Mouse (Mus musculus): ENCODE data around the gene Gpank1.

Gene Gpank1

DNA sequence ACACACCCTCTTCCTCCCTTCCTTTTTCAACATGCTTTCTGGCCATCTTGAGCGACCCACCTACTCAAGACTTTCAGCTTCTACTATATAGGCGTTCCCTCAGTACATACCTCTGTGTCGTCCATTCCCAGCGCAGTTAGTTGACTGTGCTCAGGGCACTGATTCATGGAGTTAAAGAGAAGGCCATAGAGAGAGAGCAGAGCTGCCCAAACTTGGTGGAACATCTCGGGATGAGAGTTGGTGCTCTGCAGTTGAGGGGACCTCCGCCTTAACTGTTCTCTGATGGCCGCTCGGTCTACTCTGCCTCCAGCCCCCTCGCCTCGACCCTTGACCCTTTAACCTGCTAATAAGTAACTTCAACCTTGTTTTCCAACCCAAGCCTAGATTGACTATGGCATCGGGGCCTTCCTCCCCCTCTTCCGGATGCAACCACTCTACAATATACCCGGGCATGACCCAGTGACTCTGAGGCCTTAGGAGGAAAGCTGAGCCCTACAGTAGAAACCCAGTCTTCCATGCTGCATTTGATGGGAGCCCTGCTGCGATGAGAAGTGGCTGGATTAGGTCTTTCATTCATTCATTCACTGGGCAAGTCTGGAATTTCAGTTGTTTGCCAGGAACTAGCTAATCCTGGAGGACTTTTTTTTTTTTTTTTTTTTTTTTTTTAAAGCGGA is 10.4 kb downstream of the Gpank1 start, which contains the start of gene Apom:
Apom (minus strand) TSS at position 551 of the 674 bp plus-strand sequence.
- no peak for DNase-seq (ENCODE audit: low read depth, low spot score)

DNA sequence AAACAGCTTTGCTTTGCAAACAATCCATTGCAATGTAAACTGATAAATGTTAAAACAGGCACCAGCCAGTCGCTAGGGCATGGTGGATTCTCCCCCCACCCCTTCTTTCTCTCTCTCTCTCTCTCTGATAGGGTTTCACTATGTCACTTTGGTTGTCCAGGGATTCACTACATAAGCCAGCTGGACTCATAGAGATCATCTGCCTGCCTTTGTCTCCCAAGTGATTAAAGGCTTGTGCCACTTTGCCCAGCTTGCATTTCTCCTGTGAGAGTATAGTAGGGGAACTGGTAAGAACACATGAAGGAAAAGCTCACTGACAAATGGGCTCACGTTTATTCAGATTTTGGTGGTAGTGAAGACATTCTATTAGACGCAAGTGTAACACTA is 10.9 kb downstream of the Gpank1 start:
- DNase-seq (ENCODE audit: low read depth, low spot score) = no peak

DNA sequence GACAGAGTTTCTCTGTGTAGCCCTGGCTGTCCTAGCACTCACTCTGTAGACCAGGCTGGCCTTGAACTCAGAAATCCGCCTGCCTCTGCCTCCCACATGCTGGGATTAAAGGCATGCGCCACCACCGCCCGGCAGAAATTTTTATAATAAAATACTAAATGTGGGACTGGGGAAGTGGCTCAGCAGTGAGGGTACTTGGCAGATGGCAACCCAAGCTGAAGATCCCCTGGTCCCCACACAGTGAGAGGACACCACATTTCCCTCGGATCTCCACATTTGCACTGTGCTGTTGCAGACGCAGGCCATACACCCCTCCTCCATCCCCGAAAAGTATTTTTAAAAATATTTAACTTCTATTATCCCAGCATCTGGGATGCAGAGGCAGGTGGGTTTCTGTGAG is 12.3 kb downstream of the Gpank1 start:
- no peak for DNase-seq (ENCODE audit: low read depth, low spot score)

DNA sequence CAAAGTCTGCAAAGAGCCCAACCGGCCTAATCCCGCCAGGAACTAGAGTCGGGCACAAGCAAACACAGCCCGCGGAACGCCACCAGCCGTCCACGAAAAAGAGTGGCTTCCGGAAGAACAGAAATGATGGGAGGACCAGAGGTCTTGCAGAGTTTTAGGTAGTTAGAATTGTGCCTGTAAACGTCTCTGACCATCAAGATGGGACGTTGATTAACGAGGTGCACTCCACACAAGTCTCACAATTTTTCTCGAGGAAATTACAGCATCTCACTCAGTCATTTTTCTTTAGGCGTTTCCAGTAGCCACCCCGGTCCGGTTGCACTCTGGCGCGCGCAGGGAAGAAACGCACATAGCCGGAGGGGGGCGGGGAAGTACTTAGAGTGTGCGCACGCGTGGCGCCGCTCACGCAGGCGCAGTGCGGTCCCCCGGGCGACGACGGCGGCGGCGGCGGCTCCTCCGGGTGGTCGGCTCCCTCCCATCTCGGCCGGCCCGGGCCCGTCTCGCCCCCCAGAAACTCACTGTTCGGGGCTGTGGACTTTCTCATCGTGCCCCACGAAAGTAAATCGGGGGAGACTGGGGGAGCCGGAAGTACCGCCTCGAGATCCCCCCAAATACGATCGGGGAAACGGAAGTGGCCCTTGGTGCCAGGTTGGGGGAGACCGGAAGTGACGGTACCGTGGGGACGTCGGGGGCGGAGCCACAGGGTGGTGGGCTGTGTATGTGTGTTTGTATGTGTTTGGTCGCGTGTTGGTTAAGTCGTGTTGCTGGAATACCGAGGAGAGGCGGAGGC is 13.7 kb downstream of the Gpank1 start, which contains the start of gene Bag6:
Bag6 (plus strand) TSS at position 378 of the 790 bp plus-strand sequence.
- peak; percentile 94 for DNase-seq (ENCODE audit: low read depth, low spot score)

DNA sequence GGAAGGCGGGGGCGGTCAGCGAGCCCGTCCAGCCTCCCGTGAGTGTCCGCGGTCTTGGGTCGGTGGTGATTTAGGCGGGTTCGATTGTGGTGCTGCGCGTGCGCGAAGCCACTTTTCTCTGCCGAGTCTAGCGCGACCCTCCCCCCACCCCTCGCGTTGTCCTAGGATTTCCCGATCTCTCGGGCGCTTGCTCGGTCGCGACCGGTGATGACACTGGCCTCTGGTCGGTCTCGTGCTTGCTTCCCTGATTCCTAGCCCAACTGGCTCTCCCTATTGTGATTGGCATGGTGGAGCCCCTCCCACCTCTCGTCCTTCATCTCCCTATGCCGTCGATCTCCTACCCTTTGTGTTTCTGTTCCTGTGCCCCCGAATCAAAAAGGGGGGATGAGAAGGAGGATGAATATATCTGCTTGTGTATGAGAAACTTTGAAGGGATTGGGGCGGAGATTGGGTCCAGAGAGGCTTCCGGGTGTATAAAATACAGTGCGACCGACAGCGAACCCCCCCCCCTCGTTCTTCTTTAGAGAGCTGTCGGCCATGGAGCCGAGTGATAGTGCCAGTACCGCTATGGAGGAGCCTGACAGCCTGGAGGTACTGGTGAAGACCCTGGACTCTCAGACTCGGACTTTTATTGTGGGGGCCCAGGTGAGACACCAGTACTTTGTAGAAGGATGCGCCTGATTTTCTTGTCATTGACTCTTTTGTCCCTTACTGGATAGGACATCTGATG is 14.5 kb downstream of the Gpank1 start:
- no peak for DNase-seq (ENCODE audit: low read depth, low spot score)

DNA sequence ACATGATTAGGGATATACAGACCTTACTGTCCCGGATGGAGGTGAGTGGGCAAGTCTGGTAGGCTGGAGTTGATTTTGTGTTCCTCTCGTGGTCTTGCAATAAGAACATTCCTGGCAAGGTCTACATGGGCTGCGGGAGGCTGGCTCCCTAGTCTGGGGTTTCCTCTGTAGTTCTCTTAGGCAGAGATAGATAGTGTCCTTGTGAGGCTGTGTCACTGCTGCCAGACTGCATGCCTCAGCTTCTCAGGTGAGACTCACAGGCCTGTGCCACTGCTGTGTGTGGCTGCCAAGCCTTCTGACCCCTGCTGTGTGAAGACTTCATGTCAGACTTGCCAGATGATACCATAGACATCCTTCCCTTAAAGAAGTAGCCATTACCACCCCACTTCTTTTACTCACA is 18.0 kb downstream of the Gpank1 start:
- no peak for DNase-seq (ENCODE audit: low read depth, low spot score)

DNA sequence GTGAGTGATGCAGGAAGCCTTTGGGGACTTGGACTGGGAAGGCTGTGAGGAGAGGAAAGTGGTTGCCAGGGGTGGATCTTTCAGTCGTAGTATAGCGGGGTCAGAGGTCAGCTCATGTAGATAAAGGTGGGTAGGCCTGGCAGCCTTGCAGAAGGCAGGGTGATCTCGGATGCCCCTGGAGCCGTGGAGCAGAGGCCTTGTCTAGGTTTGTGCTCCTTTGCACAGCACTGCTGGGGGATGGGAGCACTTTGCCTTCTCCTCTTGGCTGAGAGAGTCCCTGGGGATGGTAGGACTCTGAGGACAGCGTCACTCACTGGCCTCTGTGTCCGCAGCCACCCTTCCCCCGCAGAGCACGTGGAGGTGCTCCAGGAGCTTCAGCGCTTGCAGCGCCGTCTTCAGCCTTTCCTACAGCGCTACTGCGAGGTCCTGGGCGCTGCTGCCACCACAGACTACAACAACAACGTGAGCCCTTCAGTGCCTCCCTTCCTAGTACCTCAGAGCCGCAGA is 19.3 kb downstream of the Gpank1 start:
- DNase-seq (ENCODE audit: low read depth, low spot score) = no peak

DNA sequence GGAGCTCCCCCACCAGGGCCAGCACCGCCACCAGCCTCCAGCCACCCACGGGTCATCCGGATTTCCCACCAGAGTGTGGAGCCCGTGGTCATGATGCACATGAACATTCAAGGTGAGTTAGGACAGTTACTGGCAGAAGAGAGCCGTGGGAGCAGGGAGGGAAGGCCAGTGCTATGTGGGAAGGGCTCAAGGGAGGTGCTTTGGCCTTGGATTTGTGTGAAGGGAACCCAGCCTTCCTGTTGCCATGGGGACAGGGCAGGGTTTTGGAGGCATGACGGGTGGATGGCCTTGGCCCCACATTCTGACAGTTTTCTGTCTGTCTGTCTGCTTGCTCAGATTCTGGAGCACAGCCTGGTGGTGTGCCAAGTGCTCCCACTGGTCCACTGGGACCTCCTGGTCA is 20.7 kb downstream of the Gpank1 start:
- DNase-seq (ENCODE audit: low read depth, low spot score) = no peak

DNA sequence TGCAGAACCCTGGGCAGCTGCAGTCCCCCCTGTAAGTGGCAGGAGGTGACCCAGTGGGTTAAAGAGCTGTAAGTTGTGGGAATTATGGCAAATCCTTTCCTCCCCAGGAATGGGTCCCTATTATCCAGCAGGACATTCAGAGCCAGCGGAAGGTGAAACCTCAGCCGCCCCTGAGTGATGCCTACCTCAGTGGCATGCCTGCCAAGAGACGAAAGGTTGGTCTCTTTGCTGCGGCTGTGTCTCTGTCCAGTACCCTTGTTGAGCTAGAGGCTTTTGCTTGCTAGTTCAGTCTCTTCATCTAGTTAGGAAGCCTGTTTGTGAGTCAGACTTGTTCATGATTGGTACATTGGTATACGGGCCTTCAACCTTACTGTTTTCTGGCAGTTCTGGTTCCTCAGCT is 24.9 kb downstream of the Gpank1 start:
- DNase-seq (ENCODE audit: low read depth, low spot score) = no peak

DNA sequence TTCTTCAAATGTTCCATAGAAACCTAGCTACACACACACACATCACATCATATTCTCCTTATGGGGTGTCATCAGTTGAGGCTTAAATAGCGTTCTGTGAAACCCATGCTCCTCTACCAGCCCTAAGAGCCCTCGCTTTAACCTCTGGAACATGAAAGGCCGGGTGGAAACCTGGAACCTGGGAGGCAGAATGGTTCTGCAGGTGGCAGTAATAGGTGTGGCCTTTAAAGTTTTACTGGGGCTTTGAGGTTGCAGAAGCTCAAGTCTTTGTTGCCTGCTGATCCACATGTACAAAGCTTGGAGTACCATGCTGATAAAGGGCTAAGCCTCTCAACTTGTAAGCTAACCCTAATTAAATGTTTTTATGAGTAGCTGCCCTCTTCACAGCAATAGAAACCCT is 26.1 kb downstream of the Gpank1 start:
- DNase-seq (ENCODE audit: low read depth, low spot score) = no peak

DNA sequence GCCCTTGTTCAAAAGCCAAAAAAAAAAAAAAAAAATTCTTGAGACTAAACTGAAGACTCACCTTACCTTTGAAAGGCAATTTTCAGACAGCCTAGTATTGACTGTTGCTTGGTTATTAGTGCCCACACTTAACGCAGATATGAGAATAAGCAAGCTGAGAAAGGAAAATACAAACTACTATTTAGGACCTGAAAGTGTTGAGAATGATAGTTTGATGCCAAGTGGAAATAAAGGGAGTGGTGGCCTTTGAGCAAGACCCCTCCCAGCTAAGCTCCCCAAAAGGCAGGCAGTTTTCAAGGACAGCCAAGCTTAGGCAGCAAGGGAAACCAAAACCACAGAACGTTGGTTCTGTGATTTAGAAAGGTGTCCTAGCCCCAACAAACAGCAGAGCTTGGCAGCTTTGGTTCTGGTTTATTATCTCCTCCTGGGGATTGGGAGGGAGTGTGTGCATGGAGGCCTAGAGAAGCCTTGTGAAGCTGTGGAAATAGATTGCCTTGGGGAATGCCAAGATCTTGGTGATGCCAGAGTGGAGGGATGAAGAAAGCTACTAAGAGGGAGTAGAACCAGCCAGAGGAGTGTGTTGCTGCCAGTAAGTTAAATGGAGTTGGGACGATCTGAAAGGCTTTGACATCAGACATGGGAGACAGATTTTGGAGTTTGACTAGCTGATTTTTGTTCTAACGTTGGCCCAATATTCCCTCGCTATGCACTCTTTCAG is 26.8 kb downstream of the Gpank1 start:
- no peak for DNase-seq (ENCODE audit: low read depth, low spot score)

DNA sequence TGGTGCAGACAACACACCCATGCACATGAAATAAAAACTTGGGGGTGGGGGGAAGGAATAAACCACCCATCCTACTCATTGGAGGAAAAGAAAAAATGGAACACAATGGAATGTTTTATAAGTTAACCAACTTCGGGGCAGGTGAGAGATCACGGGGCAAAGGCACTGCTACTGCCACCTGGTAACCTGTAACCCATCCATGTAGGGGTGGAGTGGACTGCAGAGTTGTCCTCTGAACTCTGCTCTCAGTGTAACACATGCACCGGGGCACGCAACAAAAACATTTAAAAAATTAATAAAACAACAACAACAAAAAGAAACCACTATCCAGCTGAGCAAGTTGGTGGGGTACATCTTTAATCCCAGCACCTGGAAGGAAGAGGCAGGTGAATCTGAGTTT is 30.9 kb downstream of the Gpank1 start:
- DNase-seq (ENCODE audit: low read depth, low spot score) = no peak

DNA sequence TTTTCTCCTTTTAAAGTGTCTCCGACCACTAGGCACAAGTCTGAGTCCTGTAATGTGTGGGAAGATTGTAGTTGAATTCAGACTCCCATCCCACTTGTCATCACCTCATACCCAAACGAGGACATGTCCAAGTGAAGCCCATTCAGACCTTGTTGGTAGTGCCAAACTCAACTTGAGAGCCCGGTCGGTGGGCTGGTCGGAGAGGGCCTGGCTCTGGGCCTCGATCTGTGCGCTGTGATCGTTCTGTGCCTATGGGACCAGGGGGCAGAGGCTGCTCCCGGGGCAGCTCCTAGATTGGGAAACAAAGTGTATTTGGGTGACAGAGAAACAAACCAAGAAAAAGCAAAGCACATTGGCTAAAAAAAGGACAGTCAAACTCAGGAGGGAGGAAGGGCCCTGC is 31.8 kb downstream of the Gpank1 start:
- no peak for DNase-seq (ENCODE audit: low read depth, low spot score)

DNA sequence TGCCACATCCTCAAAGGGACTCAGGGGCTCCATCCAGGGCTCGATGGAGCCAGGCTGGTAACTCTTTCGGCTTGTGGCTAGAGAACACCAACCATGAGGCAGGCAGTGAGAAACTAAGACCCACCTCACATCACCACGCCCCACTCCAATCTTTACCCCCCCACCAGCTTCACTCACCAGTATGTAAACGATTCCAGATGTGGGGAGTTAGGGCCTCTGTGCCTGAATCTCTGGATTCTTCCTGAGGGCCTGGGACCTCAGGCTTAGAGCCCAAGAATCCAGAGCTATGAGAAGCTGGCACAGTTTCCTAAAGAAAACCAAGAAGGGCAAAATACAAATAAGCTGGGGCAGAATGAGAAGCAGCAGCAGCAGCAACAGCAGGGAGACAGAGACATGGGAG is 32.7 kb downstream of the Gpank1 start:
- DNase-seq (ENCODE audit: low read depth, low spot score) = no peak

DNA sequence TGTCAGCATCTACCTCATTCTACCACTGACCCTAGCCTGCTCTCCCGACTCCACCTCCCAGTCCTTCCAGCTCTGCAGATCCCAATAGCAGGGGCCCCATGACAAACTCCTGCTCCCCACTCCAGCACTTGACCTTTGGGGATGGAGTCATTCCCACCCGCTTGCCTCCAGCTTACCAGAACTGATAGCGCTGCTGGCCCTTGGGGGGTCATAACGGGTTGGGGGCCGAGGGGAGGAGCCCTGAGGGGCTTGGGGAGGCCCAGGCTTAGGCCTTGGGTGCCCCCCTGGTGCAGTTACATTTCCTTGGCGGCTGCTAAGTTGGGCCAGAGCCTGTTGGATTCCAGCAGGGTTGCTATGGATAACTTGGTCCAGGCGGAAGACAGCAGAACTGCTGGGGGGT is 33.4 kb downstream of the Gpank1 start:
- DNase-seq (ENCODE audit: low read depth, low spot score) = no peak

DNA sequence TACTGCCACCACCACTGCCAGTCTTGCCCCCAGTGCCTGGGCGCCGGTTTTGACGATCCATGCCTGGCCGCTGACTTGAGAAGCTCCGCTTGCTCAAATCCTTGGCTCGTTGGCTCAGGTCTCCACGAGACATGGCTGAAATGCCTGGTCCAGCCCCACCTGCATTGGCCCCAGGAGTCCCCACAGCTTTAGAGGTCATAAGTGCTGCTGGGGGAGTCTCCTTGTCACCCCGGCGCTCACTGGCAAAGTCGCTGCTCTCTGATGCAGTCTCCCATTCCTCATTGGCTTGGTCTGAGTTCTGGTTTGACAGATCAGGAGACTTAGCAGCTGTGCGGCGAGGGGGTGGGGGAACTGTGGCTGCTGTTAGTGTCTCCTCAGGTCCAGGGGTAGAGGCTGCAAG is 34.2 kb downstream of the Gpank1 start:
- no peak for DNase-seq (ENCODE audit: low read depth, low spot score)

DNA sequence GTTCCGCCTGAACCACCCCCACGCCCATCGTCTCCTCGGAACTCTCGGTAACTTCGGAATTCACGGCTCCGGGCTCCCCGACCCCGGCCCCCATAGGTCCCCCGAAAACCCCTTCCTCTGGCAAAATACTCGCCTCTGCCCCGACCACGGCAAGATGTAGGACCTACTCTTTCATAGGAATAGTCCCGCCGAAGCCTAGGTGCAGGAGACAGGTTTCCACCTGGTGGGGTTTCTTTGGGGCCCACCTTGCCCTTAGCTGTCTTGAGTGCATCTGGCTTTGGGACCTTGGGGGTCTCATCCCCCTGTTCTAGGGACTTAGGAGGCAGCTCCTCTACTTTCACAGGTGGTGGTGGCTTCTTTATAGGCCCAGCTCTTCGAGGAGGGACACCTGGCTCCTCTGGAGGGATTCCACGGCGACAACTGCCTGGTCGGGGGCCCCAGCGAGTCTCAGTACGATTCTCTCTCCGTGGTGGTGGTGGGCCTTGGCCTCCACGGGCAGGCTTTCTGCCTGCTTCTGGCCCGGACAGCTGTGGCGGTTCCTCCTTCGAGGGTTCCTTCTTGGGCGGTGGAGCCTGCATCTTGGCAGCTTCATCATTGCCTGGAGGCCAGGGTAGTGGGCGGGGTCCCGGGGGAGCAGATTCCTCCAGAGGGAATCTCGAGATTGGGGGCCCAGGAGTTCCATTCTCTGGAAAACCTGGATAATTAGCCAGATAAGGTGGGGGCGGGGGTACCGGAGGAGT is 35.4 kb downstream of the Gpank1 start:
- DNase-seq (ENCODE audit: low read depth, low spot score) = no peak

DNA sequence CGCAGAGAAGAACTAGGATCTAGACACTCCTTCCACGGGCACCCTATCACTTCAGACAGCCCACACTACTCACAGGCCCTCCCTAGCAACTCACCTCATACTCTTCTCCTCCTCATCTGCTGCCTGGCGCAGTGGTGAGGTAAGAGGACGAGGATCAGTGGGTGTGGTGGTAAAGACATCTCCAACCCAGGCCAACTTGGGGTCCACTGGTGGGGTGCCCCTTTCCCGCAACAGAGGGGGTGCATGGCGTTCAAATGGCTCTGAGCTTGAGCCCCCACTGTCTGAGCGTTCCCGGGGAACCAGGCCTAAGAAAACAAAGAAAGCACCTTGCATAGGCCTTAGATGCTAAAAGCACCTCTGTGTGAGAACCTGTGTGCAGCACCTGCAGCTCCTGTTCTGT is 36.0 kb downstream of the Gpank1 start:
- DNase-seq (ENCODE audit: low read depth, low spot score) = no peak

DNA sequence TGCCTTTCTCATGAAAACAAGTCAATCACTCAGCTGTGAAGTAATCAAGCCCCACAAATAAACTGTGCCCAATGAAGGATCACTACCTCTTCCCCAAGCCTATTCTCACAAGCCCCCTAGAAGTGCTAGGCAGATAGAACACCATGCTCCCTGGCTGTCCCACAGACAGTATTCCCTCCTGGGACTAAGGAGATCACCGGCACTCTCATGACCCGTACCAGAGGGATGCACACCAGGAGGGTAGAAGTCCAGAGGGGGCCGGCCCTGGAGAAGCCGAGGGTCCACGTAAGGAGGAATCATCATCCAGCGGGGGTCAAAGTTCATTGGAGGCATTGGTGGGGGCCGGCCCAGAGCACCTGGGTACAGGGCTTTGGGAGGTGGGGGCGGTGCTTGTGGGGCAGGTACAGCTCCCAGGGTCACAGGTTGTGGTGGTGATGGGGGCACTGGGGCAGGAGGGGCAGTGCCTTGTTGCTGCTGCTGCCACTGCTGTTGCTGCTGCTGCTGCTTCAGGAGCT is 36.5 kb downstream of the Gpank1 start:
- DNase-seq (ENCODE audit: low read depth, low spot score) = no peak

DNA sequence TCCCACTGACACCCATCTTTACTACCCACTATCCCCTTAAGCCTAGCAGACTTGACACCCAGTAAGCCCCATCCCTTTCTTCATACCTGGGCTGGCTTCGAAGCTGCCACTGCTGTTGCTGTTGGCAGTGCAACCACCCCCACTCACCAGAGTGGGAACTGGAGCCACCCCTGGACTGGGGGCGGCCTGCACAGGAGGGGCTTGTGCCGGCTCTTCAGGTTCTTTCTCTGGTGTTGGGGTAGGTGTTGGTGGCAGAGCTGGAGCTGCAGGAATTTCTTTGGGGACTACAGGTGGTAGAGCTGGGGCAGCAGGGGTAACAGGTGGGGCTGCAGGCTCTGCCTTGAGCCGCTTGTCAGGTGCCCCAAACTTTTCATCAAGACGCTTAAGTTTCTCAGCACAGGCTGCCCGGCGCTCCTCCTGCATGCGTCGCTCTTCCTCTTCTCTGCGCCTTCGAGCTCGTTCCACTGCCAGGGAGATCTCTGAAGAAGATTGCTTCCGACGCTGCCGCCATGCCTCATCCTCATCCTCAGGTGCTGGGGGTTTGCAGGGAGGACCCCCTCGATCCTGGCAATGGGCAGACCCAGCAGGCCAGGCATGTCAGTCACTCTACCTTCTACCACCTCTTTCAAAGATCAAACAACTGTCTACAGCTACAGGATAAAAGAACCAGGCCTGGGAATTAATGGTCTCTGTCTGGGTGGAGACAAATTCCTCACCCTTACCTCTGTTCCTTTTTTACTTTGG is 37.8 kb downstream of the Gpank1 start:
- DNase-seq (ENCODE audit: low read depth, low spot score) = no peak

Data from retina, adult 2 months (tissue).